Mouse (Mus musculus) lung, postnatal 0 days (tissue): ENCODE results near the gene E2f6.

ENCODE experiments used
- CTCF ChIP-seq: IDR thresholded peaks from 2 replicates; pipeline ENCODE4 v1.5.1; 2016; ENCODE audit warnings: antibody characterized with exemption, mild to moderate bottlenecking
- EP300 ChIP-seq: IDR thresholded peaks from 2 replicates; pipeline ENCODE4 v1.6.1; 2016; ENCODE audit warnings: antibody characterized with exemption, mild to moderate bottlenecking, control low read depth

- no peak for TF ChIP-seq CTCF
- TF ChIP-seq EP300 = peak; percentile 74
These were observed 42.8 kb downstream of the E2f6 start for GRCm38 (mm10) chr12:16853431-16854165.
